Mouse (Mus musculus) intestine, embryonic 16.5 days (tissue): ENCODE measurements at regions not wholly inside any gene's neighbourhood (a gene's known extent, or its start where the extent isn't known, plus 50 kb on each side); places are given as distances from the start of the nearest gene placed in this dataset.

ENCODE experiments used
- ATAC-seq: fragments of 200-750 bp; cut with Nextera tagmentation; 2 replicates; pipeline ENCODE4 v1.8.0; 2017; ENCODE audit warnings: moderate TSS enrichment, moderate library complexity
- H3K27ac ChIP-seq: fragments of 300-500 bp; sonication (generic); 2 replicates; pipeline ENCODE4 v1.5.1; 2014; ENCODE audit warnings: mild to moderate bottlenecking, low read length
- H3K27me3 ChIP-seq: fragments of 300-500 bp; sonication (generic); replicated peaks from 2 replicates; pipeline ENCODE4 v1.6.1; 2014; ENCODE audit warnings: low read length, control low read depth, mixed read lengths; ENCODE audit not compliant: control insufficient read depth, insufficient read depth
- H3K36me3 ChIP-seq: fragments of 300-500 bp; sonication (generic); 2 replicates; pipeline ENCODE4 v1.6.1; 2014; ENCODE audit warnings: low read length, control low read depth; ENCODE audit not compliant: control insufficient read depth, insufficient read depth
- H3K4me1 ChIP-seq: fragments of 300-500 bp; sonication (generic); 2 replicates; pipeline ENCODE4 v1.6.1; 2014; ENCODE audit warnings: low read length, control low read depth, mixed read lengths; ENCODE audit not compliant: control insufficient read depth, insufficient read depth
- H3K4me2 ChIP-seq: fragments of 300-500 bp; sonication (generic); 2 replicates; pipeline ENCODE4 v1.6.1; 2014; ENCODE audit warnings: low read depth, low read length, control low read depth
- H3K4me3 ChIP-seq: fragments of 300-500 bp; sonication (generic); 2 replicates; pipeline ENCODE4 v1.5.1; 2014; ENCODE audit warnings: mild to moderate bottlenecking, low read length
- H3K9ac ChIP-seq: fragments of 300-500 bp; sonication (generic); 2 replicates; pipeline ENCODE4 v1.6.1; 2014; ENCODE audit warnings: low read depth, low read length
- H3K9me3 ChIP-seq: fragments of 300-500 bp; sonication (generic); 2 replicates; pipeline ENCODE4 v1.6.1; 2016; ENCODE audit warnings: low read length, control low read depth; ENCODE audit not compliant: control insufficient read depth
- WGBS: fragments of 180-500 bp; shearing (Covaris S2); extraction: QIAGEN DNeasy Blood & Tissue Kit; methylation state at CpG from one replicate; pipeline ENCODE4 v1.1.7; 2014; 5-methylcytosine and 5-hydroxymethylcytosine counted together

GRCm38 (mm10) chr8:49461724-49462473 is 618.1 kb upstream of the Tenm3 start:
- Histone ChIP-seq H3K9ac (no peak overlapping the region), H3K4me1 (0 out of 2 replicates have a peak, but pooled peaks cover 5% of the 10 kb centered on the region), H3K4me2 (no peak overlapping the region), H3K4me3 (no peak overlapping the region), H3K9me3 (no peaks in the 10 kb centered on the region), H3K36me3 (no peaks in the 10 kb centered on the region), H3K27ac (no peak overlapping the region), H3K27me3 (no peaks in the 10 kb centered on the region)
- WGBS = 68% methylated on average over 16 of the region's 16 CpGs
- ATAC-seq = no peak

GRCm38 (mm10) chr8:49445444-49445843 is 601.7 kb upstream of the Tenm3 start:
- Histone ChIP-seq H3K9me3 (no peaks in the 10 kb centered on the region), H3K36me3 (no peaks in the 10 kb centered on the region), H3K27ac (no peak overlapping the region), H3K9ac (no peak overlapping the region), H3K27me3 (no peaks in the 10 kb centered on the region), H3K4me1 (no peaks in the 10 kb centered on the region), H3K4me3 (no peak overlapping the region), H3K4me2 (no peak overlapping the region)
- ATAC-seq = no peak
- WGBS = 64% methylated on average over 5 of the region's 5 CpGs

- Histone ChIP-seq H3K27ac (no peak overlapping the region), H3K27me3 (no peaks in the 10 kb centered on the region), H3K36me3 (no peaks in the 10 kb centered on the region), H3K9ac (no peak overlapping the region), H3K9me3 (no peaks in the 10 kb centered on the region), H3K4me3 (no peak overlapping the region), H3K4me1 (no peaks in the 10 kb centered on the region), H3K4me2 (no peak overlapping the region)
- no peak for ATAC-seq
Observed at GRCm38 (mm10) chr8:49441270-49441669, 597.5 kb upstream of the Tenm3 start.

- ATAC-seq = no peak
- 63% methylated on average over 4 of the region's 4 CpGs for WGBS
- H3K4me2 ChIP-seq = no peak overlapping the region
- H3K27ac ChIP-seq = no peak overlapping the region
- no peaks in the 10 kb centered on the region for H3K27me3 ChIP-seq
- H3K4me3 ChIP-seq = no peak overlapping the region
- H3K9ac ChIP-seq = no peak overlapping the region
- no peaks in the 10 kb centered on the region for H3K9me3 ChIP-seq
- H3K36me3 ChIP-seq = no peaks in the 10 kb centered on the region
- no peaks in the 10 kb centered on the region for H3K4me1 ChIP-seq
Observed at GRCm38 (mm10) chr8:49396519-49396918, 552.8 kb upstream of the Tenm3 start.

GRCm38 (mm10) chr8:49395029-49395428 is 551.3 kb upstream of the Tenm3 start:
- Histone ChIP-seq H3K9ac (no peak overlapping the region), H3K9me3 (no peaks in the 10 kb centered on the region), H3K27ac (no peak overlapping the region), H3K4me2 (no peak overlapping the region), H3K36me3 (no peaks in the 10 kb centered on the region), H3K27me3 (no peaks in the 10 kb centered on the region), H3K4me3 (no peak overlapping the region), H3K4me1 (no peaks in the 10 kb centered on the region)
- 24% methylated on average over 1 of the region's 1 CpGs for WGBS
- no peak for ATAC-seq

- H3K9ac ChIP-seq = no peak overlapping the region
- H3K9me3 ChIP-seq = no peaks in the 10 kb centered on the region
- H3K4me3 ChIP-seq = no peak overlapping the region
- no peak overlapping the region for H3K27ac ChIP-seq
- WGBS = 50% methylated on average over 3 of the region's 3 CpGs
- no peaks in the 10 kb centered on the region for H3K36me3 ChIP-seq
- H3K4me1 ChIP-seq = no peaks in the 10 kb centered on the region
- no peak for ATAC-seq
- H3K4me2 ChIP-seq = no peak overlapping the region
- H3K27me3 ChIP-seq = no peaks in the 10 kb centered on the region
Observed at GRCm38 (mm10) chr8:49389525-49389924, 545.8 kb upstream of the Tenm3 start.

GRCm38 (mm10) chr8:49387587-49387986 is 543.8 kb upstream of the Tenm3 start:
- WGBS = 59% methylated on average over 2 of the region's 2 CpGs
- no peak for ATAC-seq
- Histone ChIP-seq H3K9me3 (no peaks in the 10 kb centered on the region), H3K4me2 (no peak overlapping the region), H3K36me3 (no peaks in the 10 kb centered on the region), H3K9ac (no peak overlapping the region), H3K4me3 (no peak overlapping the region), H3K27ac (no peak overlapping the region), H3K27me3 (no peaks in the 10 kb centered on the region), H3K4me1 (no peaks in the 10 kb centered on the region)

- H3K4me2 ChIP-seq = no peak overlapping the region
- no peak overlapping the region for H3K27ac ChIP-seq
- no peaks in the 10 kb centered on the region for H3K4me1 ChIP-seq
- H3K9ac ChIP-seq = no peak overlapping the region
- H3K36me3 ChIP-seq = no peaks in the 10 kb centered on the region
- H3K9me3 ChIP-seq = no peaks in the 10 kb centered on the region
- WGBS = 86% methylated on average over 9 of the region's 9 CpGs
- no peaks in the 10 kb centered on the region for H3K27me3 ChIP-seq
- no peak overlapping the region for H3K4me3 ChIP-seq
- no peak for ATAC-seq
Observed at GRCm38 (mm10) chr8:49372686-49373085, 528.9 kb upstream of the Tenm3 start.

- Histone ChIP-seq H3K36me3 (no peaks in the 10 kb centered on the region), H3K4me3 (no peak overlapping the region), H3K27me3 (no peaks in the 10 kb centered on the region), H3K27ac (no peak overlapping the region), H3K9me3 (no peaks in the 10 kb centered on the region), H3K4me1 (no peaks in the 10 kb centered on the region), H3K4me2 (no peak overlapping the region), H3K9ac (no peak overlapping the region)
- ATAC-seq = no peak
- WGBS = 72% methylated on average over 2 of the region's 2 CpGs
Observed at GRCm38 (mm10) chr8:49362682-49363081, 518.9 kb upstream of the Tenm3 start.

GRCm38 (mm10) chr8:49361443-49361842 is 517.7 kb upstream of the Tenm3 start:
- no peaks in the 10 kb centered on the region for H3K4me1 ChIP-seq
- H3K27me3 ChIP-seq = no peaks in the 10 kb centered on the region
- no peaks in the 10 kb centered on the region for H3K9me3 ChIP-seq
- no peak for ATAC-seq
- no peak overlapping the region for H3K4me2 ChIP-seq
- 76% methylated on average over 2 of the region's 2 CpGs for WGBS
- H3K4me3 ChIP-seq = no peak overlapping the region
- H3K27ac ChIP-seq = no peak overlapping the region
- H3K36me3 ChIP-seq = no peaks in the 10 kb centered on the region
- no peak overlapping the region for H3K9ac ChIP-seq
